Mouse (Mus musculus) CH12.LX (cell line): ENCODE measurements around the gene Pradc1. TPM values are rescaled to one million over a fixed set of nuclear protein-coding genes. Genes with fewer than 3 reads are reported as not detected.

Experiments used
- DNase-seq: peaks from one replicate; pipeline ENCODE4 v3.0.0-alpha.2; 2013; ENCODE audit errors: extremely low read depth
- H3K27ac ChIP-seq: 2 replicates; pipeline ENCODE4 v1.5.1; 2012; ENCODE audit warnings: low read depth, mild to moderate bottlenecking, control low read depth, moderate library complexity; ENCODE audit not compliant: insufficient read depth
- H3K27me3 ChIP-seq: replicated peaks from 2 replicates; pipeline ENCODE3; 2012; ENCODE audit warnings: inconsistent platforms
- H3K36me3 ChIP-seq, 2 experiments: replicated peaks in 1 of 2; 2 replicates each; pipeline versions ENCODE3 to v1.6.1; 2012; ENCODE audit warnings: inconsistent platforms in 1 of 2, low read length in 1 of 2, mild to moderate bottlenecking in 1 of 2, mixed read lengths in 1 of 2, moderate library complexity in 1 of 2; ENCODE audit not compliant: control insufficient read depth in 1 of 2, insufficient read depth in 1 of 2
- H3K4me1 ChIP-seq, 2 experiments: 2 replicates each; pipeline ENCODE4 v1.6.1; 2012; ENCODE audit warnings: inconsistent platforms in 1 of 2, moderate library complexity in 1 of 2; ENCODE audit not compliant: insufficient read depth in 2 of 2, control insufficient read depth in 1 of 2
- H3K4me2 ChIP-seq: 2 replicates; pipeline ENCODE4 v1.6.1; 2012; ENCODE audit warnings: low read depth, mild to moderate bottlenecking, control low read depth; ENCODE audit not compliant: poor library complexity, insufficient read depth, severe bottlenecking
- H3K4me3 ChIP-seq, 3 experiments: fragments of 150-350 bp in 1 of 3; sonication (generic) in 1 of 3; replicated peaks in 1 of 3; 2 replicates each; pipeline versions ENCODE3 to v1.5.1; 2011 to 2012; ENCODE audit warnings: low read depth in 2 of 3, low read length in 2 of 3, mild to moderate bottlenecking in 2 of 3, moderate library complexity in 2 of 3, control low read depth in 1 of 3, improper control_type of control experiment in 1 of 3, inconsistent platforms in 1 of 3, mixed read lengths in 1 of 3; ENCODE audit not compliant: poor library complexity in 1 of 3
- H3K79me2 ChIP-seq: replicated peaks from 2 replicates; pipeline ENCODE4 v1.6.1; 2012; ENCODE audit warnings: mild to moderate bottlenecking, moderate library complexity; ENCODE audit not compliant: control insufficient read depth, poor library complexity, insufficient read depth, severe bottlenecking; ENCODE audit errors: extremely low read depth
- H3K9ac ChIP-seq: 2 replicates; pipeline ENCODE4 v1.6.1; 2012; ENCODE audit warnings: low read depth, mild to moderate bottlenecking, control low read depth, moderate library complexity; ENCODE audit not compliant: insufficient read depth
- H3K9me3 ChIP-seq: replicated peaks from 2 replicates; pipeline ENCODE3; 2012; ENCODE audit warnings: low read length, inconsistent platforms, mixed read lengths
- E2F4 ChIP-seq: IDR thresholded peaks from 2 replicates; pipeline ENCODE4 v1.6.1; 2011; ENCODE audit warnings: low read depth, low read length, improper control_type of control experiment; ENCODE audit not compliant: insufficient replicate concordance
- MAZ ChIP-seq: IDR thresholded peaks from 2 replicates; pipeline ENCODE4 v1.6.1; 2012; ENCODE audit warnings: low read depth, mild to moderate bottlenecking, inconsistent platforms, low read length, improper control_type of control experiment, moderate library complexity
- MEF2A ChIP-seq: IDR thresholded peaks from 2 replicates; pipeline ENCODE4 v1.6.1; 2014; ENCODE audit warnings: low read depth, mild to moderate bottlenecking, inconsistent platforms, low read length, improper control_type of control experiment, borderline replicate concordance
- MXI1 ChIP-seq: IDR thresholded peaks from 2 replicates; pipeline ENCODE4 v1.6.1; 2011; ENCODE audit warnings: mild to moderate bottlenecking, low read depth, low read length, improper control_type of control experiment
- SMC3 ChIP-seq: IDR thresholded peaks from 2 replicates; pipeline ENCODE4 v1.6.1; 2011; ENCODE audit warnings: low read depth, low read length, improper control_type of control experiment
- TBP ChIP-seq: conservative IDR thresholded peaks from 2 replicates; pipeline ENCODE4 v1.6.1; 2011; ENCODE audit warnings: low read depth, low read length, improper control_type of control experiment
- TCF12 ChIP-seq: IDR thresholded peaks from 2 replicates; pipeline ENCODE4 v1.6.1; 2014; ENCODE audit warnings: low read depth, mild to moderate bottlenecking, inconsistent platforms, low read length, improper control_type of control experiment
- USF2 ChIP-seq: conservative IDR thresholded peaks from 2 replicates; pipeline ENCODE4 v1.6.1; 2011; ENCODE audit warnings: low read depth, low read length, improper control_type of control experiment
- dilution Hi-C: fragments of 300-500 bp; cut with MboI; formaldehyde crosslinking; loops from 2 replicates; pipeline ENCODE4 v1.14.3; 2020; ENCODE audit warnings: low sequenced_read_pairs; ENCODE audit not compliant: extremely low pct_unique_long_range_greater_than_20kb, extremely low pct_ligation_motif_present
- in situ Hi-C: fragments of 300-500 bp; cut with MboI; formaldehyde crosslinking; loops from 3 replicates; pipeline ENCODE4 v1.14.3; 2019; ENCODE audit warnings: low sequenced_read_pairs, low pct_ligation_motif_present, low pct_unique_long_range_greater_than_20kb, mixed read lengths
- polyA plus RNA-seq: library from polyadenylated mRNA; unstranded; fragments of >175 nt; gene quantifications from 2 replicates; pipeline ENCODE4 v1.2.1, GENCODE M21; 2012; ENCODE audit warnings: low read depth; ENCODE audit not compliant: insufficient read length
- total RNA-seq, 2 experiments: library from RNA; depleted of rRNA; stranded (reverse); fragments of 300-350 nt in 1 of 2; fragments of >200 nt in 1 of 2; gene quantifications; 2 replicates each; pipeline ENCODE4 v1.2.3; 2012 to 2014

Gene Pradc1
- total and polyA plus RNA-seq, 3 experiments, result 11.0 to 18.8 (median 16.3) TPM

DNA sequence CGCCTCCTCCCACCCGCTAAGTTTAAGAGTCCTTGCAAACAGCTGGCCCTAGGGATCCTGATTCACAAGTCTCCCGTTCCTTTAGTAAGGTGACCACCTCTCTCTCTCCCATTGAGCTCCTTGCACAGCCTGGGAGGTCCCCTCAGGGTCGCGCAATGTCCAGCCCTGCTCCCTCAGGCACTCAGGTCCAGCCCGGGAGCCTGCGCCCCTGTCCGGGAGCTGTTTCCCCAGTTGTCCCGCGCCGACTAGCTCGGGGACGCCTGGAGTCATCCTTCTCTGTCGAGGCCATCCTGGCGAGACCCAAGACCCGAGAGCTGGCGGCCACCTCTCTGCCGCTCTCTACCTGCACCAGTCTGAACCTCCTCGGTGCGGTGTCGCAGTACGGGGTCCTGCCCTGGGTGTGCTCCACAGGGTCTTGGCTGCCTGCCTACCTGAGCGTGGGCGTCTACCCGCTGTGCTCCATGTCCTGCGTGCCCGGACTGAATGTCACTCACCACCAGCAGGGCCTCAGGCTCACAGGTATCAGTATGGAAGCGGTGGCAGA lies 27.9 kb downstream of the Pradc1 start, which contains the start of gene Noto:
Noto (plus strand) TSS at position 51 of the 544 bp plus-strand sequence.
- H3K4me3 ChIP-seq, result no peak within 1 kb of the TSS
- H3K4me2 ChIP-seq, result no peak within 1 kb of the TSS

DNA sequence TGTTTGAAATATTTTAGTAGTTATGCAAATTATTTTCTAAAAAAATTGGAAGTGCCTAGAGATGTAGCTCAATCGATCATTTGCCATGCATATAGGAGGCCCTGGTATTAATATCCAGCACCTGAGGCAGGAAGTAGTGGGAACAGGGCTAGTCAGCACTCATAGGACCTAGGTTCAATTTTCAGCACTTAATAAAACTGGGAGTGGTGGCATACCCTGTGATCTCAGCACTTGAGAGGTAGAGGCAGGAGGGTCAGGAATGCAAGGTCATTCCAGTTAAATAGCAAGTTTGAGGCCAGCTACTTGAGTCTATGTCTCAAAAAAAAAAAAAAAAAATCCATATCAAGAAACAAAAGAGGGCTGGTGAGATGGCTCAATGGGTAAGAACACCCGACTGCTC lies 32.6 kb downstream of the Pradc1 start:
- in situ Hi-C loops (no loop called here), dilution Hi-C loops (no loop called here)
- TF ChIP-seq TBP (no peak), MAZ (no peak), SMC3 (no peak), E2F4 (no peak), MEF2A (no peak)
- Histone ChIP-seq H3K36me3 (no peaks in the 10 kb centered on the region), H3K27me3 (peaks cover 82% of the 10 kb centered on the region), H3K9ac (no peak overlapping the region), H3K9me3 (no peaks in the 10 kb centered on the region), H3K4me2 (no peak overlapping the region), H3K4me3 (no peak overlapping the region), H3K4me1 (no peaks in the 10 kb centered on the region), H3K27ac (no peak overlapping the region), H3K79me2 (no peaks in the 10 kb centered on the region)
- no peak for DNase-seq

More for the DNA sequence above, 27.9 kb downstream of the Pradc1 start, which contains the start of gene Noto:
- dilution Hi-C loops, result no loop called here
- Histone ChIP-seq H3K27me3 (peaks cover 74% of the 10 kb centered on the region), H3K4me1 (no peaks in the 10 kb centered on the region), H3K79me2 (no peaks in the 10 kb centered on the region), H3K36me3 (no peaks in the 10 kb centered on the region), H3K27ac (no peak within 1 kb of the TSS), H3K9ac (no peak within 1 kb of the TSS), H3K9me3 (no peaks in the 10 kb centered on the region)
- in situ Hi-C loops, result no loop called here
- no peak for DNase-seq
- TF ChIP-seq MXI1, result no peak

DNA sequence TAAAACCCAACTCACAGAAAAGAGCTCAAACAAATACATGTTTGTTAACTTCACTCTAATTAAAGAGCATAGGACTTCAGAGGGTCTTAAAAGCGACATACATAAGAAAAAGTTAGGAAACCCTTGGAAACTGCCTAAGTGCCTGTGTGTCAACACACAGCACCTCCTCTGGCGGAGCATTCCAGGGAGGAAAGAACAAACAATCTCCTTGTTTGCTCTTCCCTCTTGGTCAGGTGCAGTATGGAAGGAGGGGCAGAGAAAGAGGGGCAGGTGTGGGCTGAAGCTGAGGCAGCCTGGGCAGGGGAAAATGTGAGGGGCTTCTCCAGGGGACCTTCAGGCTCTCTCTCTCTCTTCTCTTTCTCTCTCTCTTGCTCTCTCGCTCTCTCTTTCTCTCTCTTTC lies 35.9 kb downstream of the Pradc1 start:
- H3K4me1 ChIP-seq, result no peaks in the 10 kb centered on the region
- H3K9me3 ChIP-seq, result no peaks in the 10 kb centered on the region
- dilution Hi-C loops, result no loop called here
- no peak overlapping the region for H3K4me3 ChIP-seq
- no peaks in the 10 kb centered on the region for H3K36me3 ChIP-seq
- no peak for DNase-seq
- H3K27ac ChIP-seq, result no peak overlapping the region
- in situ Hi-C loops, result no loop called here
- peaks cover 70% of the 10 kb centered on the region for H3K27me3 ChIP-seq
- TF ChIP-seq USF2 (no peak), TCF12 (no peak)
- no peak overlapping the region for H3K9ac ChIP-seq
- H3K79me2 ChIP-seq, result no peaks in the 10 kb centered on the region
- H3K4me2 ChIP-seq, result no peak overlapping the region
